Mouse (Mus musculus) T-helper 1 cell (primary cell): ENCODE measurements around the gene Gm45208.
"Not testable (repeated sequence)": the region's sequence is repeated elsewhere in the genome, so short reads cannot be mapped to it uniquely, and the experiment has no call there.

Experiments
- in situ Hi-C: fragments of 300-600 bp; cut with MboI, MseI; formaldehyde crosslinking; loops from one replicate; pipeline ENCODE4 v1.15.1; 2025; ENCODE audit warnings: high pct_unique_total_duplicates

The Gm45208 gene

GRCm38 (mm10) chrX:7721514-7722281 lies at the start of gene Gm45208:
Gm45208 (plus strand) TSS chrX:7722245.
- in situ Hi-C loops = no loop called here

- in situ Hi-C loops = no loop called here
These were observed 49.3 kb upstream of the Gm45208 start for GRCm38 (mm10) chrX:7672739-7673138.

- in situ Hi-C loops = no loop called here
These were observed 48.3 kb upstream of the Gm45208 start for GRCm38 (mm10) chrX:7673578-7674281.

GRCm38 (mm10) chrX:7674284-7675000 lies 47.6 kb upstream of the Gm45208 start:
- in situ Hi-C loops = no loop called here

- in situ Hi-C loops = no loop called here
These were observed 47.1 kb upstream of the Gm45208 start for GRCm38 (mm10) chrX:7675001-7675380.

GRCm38 (mm10) chrX:7678986-7679385 lies 43.1 kb upstream of the Gm45208 start:
- in situ Hi-C loops = no loop called here

GRCm38 (mm10) chrX:7679405-7680056 lies 42.5 kb upstream of the Gm45208 start:
- in situ Hi-C loops = no loop called here

GRCm38 (mm10) chrX:7680057-7680412 lies 42.0 kb upstream of the Gm45208 start:
- in situ Hi-C loops = no loop called here

- in situ Hi-C loops = no loop called here
These were observed 41.2 kb upstream of the Gm45208 start, which contains the start of gene Magix for GRCm38 (mm10) chrX:7680864-7681263. Magix (minus strand) TSS chrX:7681251.

- in situ Hi-C loops = no loop called here
These were observed 33.7 kb upstream of the Gm45208 start for GRCm38 (mm10) chrX:7688321-7688720.

GRCm38 (mm10) chrX:7690486-7690885 lies 31.6 kb upstream of the Gm45208 start:
- in situ Hi-C loops = no loop called here

GRCm38 (mm10) chrX:7692862-7693261 lies 29.2 kb upstream of the Gm45208 start:
- in situ Hi-C loops = no loop called here

GRCm38 (mm10) chrX:7696520-7696919 lies 25.5 kb upstream of the Gm45208 start:
- in situ Hi-C loops = loop anchor here (5.0 kb wide), 1 partner anchor 44 kb away; no protein-coding TSS in a partner anchor

GRCm38 (mm10) chrX:7696954-7697381 lies 25.1 kb upstream of the Gm45208 start, which contains the start of gene Gpkow:
Gpkow (plus strand) TSS chrX:7697131.
- in situ Hi-C loops = loop anchor here (5.0 kb wide), 1 partner anchor 45 kb away; no protein-coding TSS in a partner anchor

- in situ Hi-C loops = not testable (repeated sequence)
These were observed 8.3 kb upstream of the Gm45208 start for GRCm38 (mm10) chrX:7713764-7714134.

GRCm38 (mm10) chrX:7714135-7714899 lies 7.7 kb upstream of the Gm45208 start, which contains the start of gene Wdr45:
Wdr45 (plus strand) TSS chrX:7714333.
- in situ Hi-C loops = not testable (repeated sequence)

GRCm38 (mm10) chrX:7716058-7716457 lies 6.0 kb upstream of the Gm45208 start:
- in situ Hi-C loops = not testable (repeated sequence)

GRCm38 (mm10) chrX:7722282-7722611 lies 202 bp downstream of the Gm45208 start:
- in situ Hi-C loops = no loop called here

- in situ Hi-C loops = no loop called here
These were observed 646 bp downstream of the Gm45208 start for GRCm38 (mm10) chrX:7722691-7723090.

GRCm38 (mm10) chrX:7724135-7724534 lies 2.1 kb downstream of the Gm45208 start:
- in situ Hi-C loops = no loop called here

- in situ Hi-C loops = no loop called here
These were observed 3.8 kb downstream of the Gm45208 start for GRCm38 (mm10) chrX:7725841-7726240.
